Mouse (Mus musculus) midbrain, postnatal 0 days (tissue): ENCODE data around the gene BC028528. TPM values are rescaled to one million over a fixed set of nuclear protein-coding genes. Genes with fewer than 3 reads are reported as not detected.

Source experiments
- ATAC-seq: fragments of 200-750 bp; cut with Nextera tagmentation; 2 replicates; pipeline ENCODE4 v1.8.0; 2017; ENCODE audit warnings: moderate number of reproducible peaks, mild to moderate bottlenecking, moderate TSS enrichment, moderate library complexity; ENCODE audit not compliant: low FRiP score
- DNase-seq: peaks from one replicate; pipeline ENCODE4 v3.0.0-alpha.2; 2015; ENCODE audit warnings: low spot score
- H3K27ac ChIP-seq: fragments of 300-500 bp; sonication (generic); 2 replicates; pipeline ENCODE4 v1.5.1; 2014; ENCODE audit warnings: low read depth, mild to moderate bottlenecking, low read length, mixed read lengths
- H3K27me3 ChIP-seq: fragments of 300-500 bp; sonication (generic); 2 replicates; pipeline ENCODE4 v1.6.1; 2014; ENCODE audit warnings: low read length, control low read depth, mixed read lengths; ENCODE audit not compliant: insufficient read depth
- H3K36me3 ChIP-seq: fragments of 300-500 bp; sonication (generic); 2 replicates; pipeline ENCODE4 v1.6.1; 2014; ENCODE audit warnings: low read length, control low read depth, mixed read lengths; ENCODE audit not compliant: insufficient read depth
- H3K4me1 ChIP-seq: fragments of 300-500 bp; sonication (generic); 2 replicates; pipeline ENCODE4 v1.6.1; 2014; ENCODE audit warnings: mild to moderate bottlenecking, control low read depth, antibody characterized with exemption, low read length, mixed read lengths; ENCODE audit not compliant: insufficient read depth
- H3K4me2 ChIP-seq: fragments of 300-500 bp; sonication (generic); 2 replicates; pipeline ENCODE4 v1.6.1; 2014; ENCODE audit warnings: low read depth, mild to moderate bottlenecking, low read length, mixed read lengths; ENCODE audit not compliant: poor library complexity, severe bottlenecking
- H3K4me3 ChIP-seq: fragments of 300-500 bp; sonication (generic); 2 replicates; pipeline ENCODE4 v1.5.1; 2014; ENCODE audit warnings: low read depth, mild to moderate bottlenecking, low read length, moderate library complexity
- H3K9ac ChIP-seq: fragments of 300-500 bp; sonication (generic); replicated peaks from 2 replicates; pipeline ENCODE4 v1.6.1; 2014; ENCODE audit warnings: mild to moderate bottlenecking, low read length, moderate library complexity, mixed read lengths; ENCODE audit not compliant: poor library complexity, severe bottlenecking
- H3K9me3 ChIP-seq: fragments of 300-500 bp; sonication (generic); 2 replicates; pipeline ENCODE4 v1.6.1; 2016; ENCODE audit warnings: low read length, control low read depth
- CTCF ChIP-seq: IDR thresholded peaks from 2 replicates; pipeline ENCODE4 v1.5.1; 2016; ENCODE audit warnings: antibody characterized with exemption, mild to moderate bottlenecking
- WGBS: fragments of 180-500 bp; shearing (Covaris S2); extraction: QIAGEN DNeasy Blood & Tissue Kit; methylation state at CpG from one replicate; pipeline ENCODE4 v1.1.7; 2014; 5-methylcytosine and 5-hydroxymethylcytosine counted together
- polyA plus RNA-seq: library from polyadenylated mRNA; unstranded; fragments of >200 nt; fragmentation: Nextera tagmentation; extraction: Ambion mirVana; gene quantifications from 2 replicates; pipeline ENCODE4 v1.2.1, GENCODE M21; 2015
- total RNA-seq: library from RNA; depleted of rRNA; stranded (reverse); fragments of >200 nt; gene quantifications from 2 replicates; pipeline ENCODE4 v1.2.3, GENCODE M21; 2014

The BC028528 gene
- total and polyA plus RNA-seq, 2 experiments from 2014 or later: 14.6 to 27.7 TPM

- DNase-seq (no peak), ATAC-seq (no peak)
- TF ChIP-seq CTCF: no peak
- no peak overlapping the region for H3K27ac ChIP-seq
- H3K9ac ChIP-seq: peak overlapping the region; percentile 65
- H3K9me3 ChIP-seq: no peaks in the 10 kb centered on the region
- H3K36me3 ChIP-seq: peaks cover 6% of the 10 kb centered on the region
- H3K4me3 ChIP-seq: peak overlapping the region; percentile 54
- peak overlapping the region; percentile 64 for H3K4me2 ChIP-seq
- H3K27me3 ChIP-seq: no peaks in the 10 kb centered on the region
- WGBS: 79% methylated on average over 7 of the region's 7 CpGs
- H3K4me1 ChIP-seq: peaks cover 4% of the 10 kb centered on the region
Measured at GRCm38 (mm10) chr3:95872048-95872447, 19.8 kb downstream of the BC028528 start.

- no peaks in the 10 kb centered on the region for H3K27me3 ChIP-seq
- H3K9me3 ChIP-seq: no peaks in the 10 kb centered on the region
- peak within 1 kb of the TSS; percentile 54 for H3K4me3 ChIP-seq
- H3K4me2 ChIP-seq: peak within 1 kb of the TSS; percentile 64
- ATAC-seq: peak; percentile 92
- DNase-seq: peak; percentile 92
- H3K27ac ChIP-seq: peak within 1 kb of the TSS; percentile 77; the same call in 1 of the 2 replicates
- whole genome bisulfite sequencing: 0% methylated on average over 33 of the region's 33 CpGs
- H3K4me1 ChIP-seq: peaks cover 4% of the 10 kb centered on the region
- peaks cover 6% of the 10 kb centered on the region for H3K36me3 ChIP-seq
- no peak for TF ChIP-seq CTCF
- peak within 1 kb of the TSS; percentile 65 for H3K9ac ChIP-seq
Measured at GRCm38 (mm10) chr3:95871392-95871867, 20.4 kb downstream of the BC028528 start, which contains the start of gene Mrps21. TSS of gene Mrps21 (minus strand) at chr3:95871519.

- H3K4me2 ChIP-seq: peak overlapping the region; percentile 64
- H3K9ac ChIP-seq: peak overlapping the region; percentile 65
- no peak for DNase-seq
- no peaks in the 10 kb centered on the region for H3K9me3 ChIP-seq
- peak overlapping the region; percentile 54 for H3K4me3 ChIP-seq
- H3K27ac ChIP-seq: peak overlapping the region; percentile 77; the same call in 1 of the 2 replicates
- H3K4me1 ChIP-seq: peaks cover 4% of the 10 kb centered on the region
- H3K36me3 ChIP-seq: peaks cover 6% of the 10 kb centered on the region
- no peaks in the 10 kb centered on the region for H3K27me3 ChIP-seq
- WGBS: 6% methylated on average over 15 of the region's 15 CpGs
- peak; percentile 20; the same call in 1 of the 2 replicates for ATAC-seq
- TF ChIP-seq CTCF: no peak
Measured at GRCm38 (mm10) chr3:95870976-95871375, 20.8 kb downstream of the BC028528 start.

GRCm38 (mm10) chr3:95867408-95867807 is 24.4 kb downstream of the BC028528 start:
- no peak overlapping the region for H3K4me3 ChIP-seq
- 90% methylated on average over 2 of the region's 2 CpGs for WGBS
- H3K27me3 ChIP-seq: no peaks in the 10 kb centered on the region
- no peak overlapping the region for H3K9ac ChIP-seq
- H3K27ac ChIP-seq: no peak overlapping the region
- no peak for TF ChIP-seq CTCF
- H3K36me3 ChIP-seq: peaks cover 8% of the 10 kb centered on the region
- H3K4me1 ChIP-seq: peaks cover 4% of the 10 kb centered on the region
- no peak overlapping the region for H3K4me2 ChIP-seq
- ATAC-seq (no peak), DNase-seq (no peak)
- H3K9me3 ChIP-seq: no peaks in the 10 kb centered on the region

GRCm38 (mm10) chr3:95866071-95866470 is 25.7 kb downstream of the BC028528 start:
- no peak overlapping the region for H3K9ac ChIP-seq
- H3K27me3 ChIP-seq: no peaks in the 10 kb centered on the region
- 94% methylated on average over 5 of the region's 5 CpGs for WGBS
- H3K4me2 ChIP-seq: no peak overlapping the region
- no peak for ATAC-seq
- no peak for TF ChIP-seq CTCF
- no peak overlapping the region for H3K27ac ChIP-seq
- H3K9me3 ChIP-seq: no peaks in the 10 kb centered on the region
- DNase-seq: no peak
- H3K4me3 ChIP-seq: no peak overlapping the region
- H3K36me3 ChIP-seq: peaks cover 8% of the 10 kb centered on the region
- H3K4me1 ChIP-seq: no peaks in the 10 kb centered on the region

- H3K36me3 ChIP-seq: peaks cover 8% of the 10 kb centered on the region
- H3K9me3 ChIP-seq: no peaks in the 10 kb centered on the region
- ATAC-seq: no peak
- H3K4me1 ChIP-seq: no peaks in the 10 kb centered on the region
- TF ChIP-seq CTCF: no peak
- no peak overlapping the region for H3K4me3 ChIP-seq
- H3K9ac ChIP-seq: no peak overlapping the region
- H3K27me3 ChIP-seq: no peaks in the 10 kb centered on the region
- DNase-seq: no peak
- H3K27ac ChIP-seq: no peak overlapping the region
- no peak overlapping the region for H3K4me2 ChIP-seq
- 95% methylated on average over 20 of the region's 20 CpGs for WGBS
Measured at GRCm38 (mm10) chr3:95865571-95865970, 26.2 kb downstream of the BC028528 start.
